Mouse (Mus musculus): ENCODE data around the gene Cdkn1b. TPM values are rescaled to one million over a fixed set of nuclear protein-coding genes. Genes with fewer than 3 reads are reported as not detected.

Gene Cdkn1b
- polyA plus RNA-seq (2011; ENCODE audit: insufficient read depth, insufficient read length, low read depth, missing spikeins), result 37.2 and 38.4 TPM in 2 replicates

GRCm38 (mm10) chr6:134920190-134921013 lies at the start of gene Cdkn1b:
Gene Cdkn1b (plus strand): TSS chr6:134920401.
- peak within 1 kb of the TSS; percentile 78 for H3K27ac ChIP-seq (ENCODE audit: insufficient read depth, low read length)
- H3K27me3 ChIP-seq (ENCODE audit: control insufficient read depth, insufficient read depth, low read length, poor library complexity, severe bottlenecking), result no peaks in the 10 kb centered on the region
- peaks cover 13% of the 10 kb centered on the region; the same call in 1 of the 2 replicates for H3K36me3 ChIP-seq (ENCODE audit: control insufficient read depth, insufficient read depth, low read length, poor library complexity, severe bottlenecking)
- peak within 1 kb of the TSS; percentile 95 for H3K9ac ChIP-seq (ENCODE audit: low read depth, poor library complexity, severe bottlenecking)
- no peak for TF ChIP-seq EP300 (IDR thresholded peaks at IDR 0.05; ENCODE audit: insufficient read depth, low read depth, low read length)
- peak; percentile 20 for TF ChIP-seq POLR2A (IDR thresholded peaks at IDR 0.05; ENCODE audit: insufficient read depth, low read length)
- TF ChIP-seq CTCF (IDR thresholded peaks at IDR 0.05; ENCODE audit: low read depth, low read length), result no peak
- H3K9me3 ChIP-seq (replicated peaks; ENCODE audit: control insufficient read depth, insufficient read depth, low read length, poor library complexity, severe bottlenecking), result no peaks in the 10 kb centered on the region
- peak within 1 kb of the TSS; percentile 97 for H3K4me3 ChIP-seq (ENCODE audit: low read depth, low read length)
- no peaks in the 10 kb centered on the region for H3K4me1 ChIP-seq (ENCODE audit: control insufficient read depth, insufficient read depth, low read length)

GRCm38 (mm10) chr6:134870887-134871286 lies 49.3 kb upstream of the Cdkn1b start:
- no peaks in the 10 kb centered on the region for H3K27me3 ChIP-seq (ENCODE audit: control insufficient read depth, insufficient read depth, low read length, poor library complexity, severe bottlenecking)
- H3K36me3 ChIP-seq (ENCODE audit: control insufficient read depth, insufficient read depth, low read length, poor library complexity, severe bottlenecking), result peaks cover 11% of the 10 kb centered on the region
- H3K4me1 ChIP-seq (ENCODE audit: control insufficient read depth, insufficient read depth, low read length), result no peaks in the 10 kb centered on the region
- H3K27ac ChIP-seq (ENCODE audit: insufficient read depth, low read length), result no peak overlapping the region
- TF ChIP-seq EP300 (IDR thresholded peaks at IDR 0.05; ENCODE audit: insufficient read depth, low read depth, low read length) (no peak), CTCF (IDR thresholded peaks at IDR 0.05; ENCODE audit: low read depth, low read length) (no peak), POLR2A (IDR thresholded peaks at IDR 0.05; ENCODE audit: insufficient read depth, low read length) (no peak)
- H3K9ac ChIP-seq (ENCODE audit: low read depth, poor library complexity, severe bottlenecking), result no peak overlapping the region
- H3K4me3 ChIP-seq (ENCODE audit: low read depth, low read length), result no peak overlapping the region
- peaks cover 5% of the 10 kb centered on the region; the same call in 1 of the 2 replicates for H3K9me3 ChIP-seq (replicated peaks; ENCODE audit: control insufficient read depth, insufficient read depth, low read length, poor library complexity, severe bottlenecking)

GRCm38 (mm10) chr6:134872236-134872635 lies 48.0 kb upstream of the Cdkn1b start:
- H3K9ac ChIP-seq (ENCODE audit: low read depth, poor library complexity, severe bottlenecking), result no peak overlapping the region
- TF ChIP-seq POLR2A (IDR thresholded peaks at IDR 0.05; ENCODE audit: insufficient read depth, low read length), result no peak
- H3K4me3 ChIP-seq (ENCODE audit: low read depth, low read length), result no peak overlapping the region
- H3K4me1 ChIP-seq (ENCODE audit: control insufficient read depth, insufficient read depth, low read length), result no peaks in the 10 kb centered on the region
- H3K27ac ChIP-seq (ENCODE audit: insufficient read depth, low read length), result no peak overlapping the region
- H3K27me3 ChIP-seq (ENCODE audit: control insufficient read depth, insufficient read depth, low read length, poor library complexity, severe bottlenecking), result no peaks in the 10 kb centered on the region
- H3K9me3 ChIP-seq (replicated peaks; ENCODE audit: control insufficient read depth, insufficient read depth, low read length, poor library complexity, severe bottlenecking), result peaks cover 5% of the 10 kb centered on the region; the same call in 1 of the 2 replicates
- peaks cover 11% of the 10 kb centered on the region for H3K36me3 ChIP-seq (ENCODE audit: control insufficient read depth, insufficient read depth, low read length, poor library complexity, severe bottlenecking)

GRCm38 (mm10) chr6:134873018-134873417 lies 47.2 kb upstream of the Cdkn1b start:
- Histone ChIP-seq H3K4me1 (ENCODE audit: control insufficient read depth, insufficient read depth, low read length) (no peaks in the 10 kb centered on the region), H3K36me3 (ENCODE audit: control insufficient read depth, insufficient read depth, low read length, poor library complexity, severe bottlenecking) (peaks cover 11% of the 10 kb centered on the region), H3K9me3 (replicated peaks; ENCODE audit: control insufficient read depth, insufficient read depth, low read length, poor library complexity, severe bottlenecking) (peaks cover 5% of the 10 kb centered on the region; the same call in 1 of the 2 replicates), H3K4me3 (ENCODE audit: low read depth, low read length) (no peak overlapping the region), H3K27me3 (ENCODE audit: control insufficient read depth, insufficient read depth, low read length, poor library complexity, severe bottlenecking) (no peaks in the 10 kb centered on the region), H3K27ac (ENCODE audit: insufficient read depth, low read length) (no peak overlapping the region), H3K9ac (ENCODE audit: low read depth, poor library complexity, severe bottlenecking) (no peak overlapping the region)
- no peak for TF ChIP-seq POLR2A (IDR thresholded peaks at IDR 0.05; ENCODE audit: insufficient read depth, low read length)
- no peak for TF ChIP-seq EP300 (IDR thresholded peaks at IDR 0.05; ENCODE audit: insufficient read depth, low read depth, low read length)
- TF ChIP-seq CTCF (IDR thresholded peaks at IDR 0.05; ENCODE audit: low read depth, low read length), result no peak

GRCm38 (mm10) chr6:134876795-134877194 lies 43.4 kb upstream of the Cdkn1b start:
- no peaks in the 10 kb centered on the region for H3K4me1 ChIP-seq (ENCODE audit: control insufficient read depth, insufficient read depth, low read length)
- no peak overlapping the region for H3K4me3 ChIP-seq (ENCODE audit: low read depth, low read length)
- no peaks in the 10 kb centered on the region for H3K9me3 ChIP-seq (replicated peaks; ENCODE audit: control insufficient read depth, insufficient read depth, low read length, poor library complexity, severe bottlenecking)
- H3K27ac ChIP-seq (ENCODE audit: insufficient read depth, low read length), result no peak overlapping the region
- H3K27me3 ChIP-seq (ENCODE audit: control insufficient read depth, insufficient read depth, low read length, poor library complexity, severe bottlenecking), result no peaks in the 10 kb centered on the region
- H3K9ac ChIP-seq (ENCODE audit: low read depth, poor library complexity, severe bottlenecking), result no peak overlapping the region
- peak; percentile 36 for TF ChIP-seq CTCF (IDR thresholded peaks at IDR 0.05; ENCODE audit: low read depth, low read length)
- no peak for TF ChIP-seq EP300 (IDR thresholded peaks at IDR 0.05; ENCODE audit: insufficient read depth, low read depth, low read length)
- H3K36me3 ChIP-seq (ENCODE audit: control insufficient read depth, insufficient read depth, low read length, poor library complexity, severe bottlenecking), result peaks cover 7% of the 10 kb centered on the region; the same call in 1 of the 2 replicates

- H3K4me1 ChIP-seq (ENCODE audit: control insufficient read depth, insufficient read depth, low read length), result no peaks in the 10 kb centered on the region
- no peak overlapping the region for H3K4me3 ChIP-seq (ENCODE audit: low read depth, low read length)
- H3K27ac ChIP-seq (ENCODE audit: insufficient read depth, low read length), result no peak overlapping the region
- peaks cover 10% of the 10 kb centered on the region; the same call in 1 of the 2 replicates for H3K36me3 ChIP-seq (ENCODE audit: control insufficient read depth, insufficient read depth, low read length, poor library complexity, severe bottlenecking)
- no peaks in the 10 kb centered on the region for H3K27me3 ChIP-seq (ENCODE audit: control insufficient read depth, insufficient read depth, low read length, poor library complexity, severe bottlenecking)
- no peaks in the 10 kb centered on the region for H3K9me3 ChIP-seq (replicated peaks; ENCODE audit: control insufficient read depth, insufficient read depth, low read length, poor library complexity, severe bottlenecking)
- no peak overlapping the region for H3K9ac ChIP-seq (ENCODE audit: low read depth, poor library complexity, severe bottlenecking)
- TF ChIP-seq EP300 (IDR thresholded peaks at IDR 0.05; ENCODE audit: insufficient read depth, low read depth, low read length) (no peak), POLR2A (IDR thresholded peaks at IDR 0.05; ENCODE audit: insufficient read depth, low read length) (no peak), CTCF (IDR thresholded peaks at IDR 0.05; ENCODE audit: low read depth, low read length) (no peak)
These were observed 42.9 kb upstream of the Cdkn1b start for GRCm38 (mm10) chr6:134877276-134877675.
